11 mouse cellular contexts compared by ENCODE assay signal in the genomic region with DNA sequence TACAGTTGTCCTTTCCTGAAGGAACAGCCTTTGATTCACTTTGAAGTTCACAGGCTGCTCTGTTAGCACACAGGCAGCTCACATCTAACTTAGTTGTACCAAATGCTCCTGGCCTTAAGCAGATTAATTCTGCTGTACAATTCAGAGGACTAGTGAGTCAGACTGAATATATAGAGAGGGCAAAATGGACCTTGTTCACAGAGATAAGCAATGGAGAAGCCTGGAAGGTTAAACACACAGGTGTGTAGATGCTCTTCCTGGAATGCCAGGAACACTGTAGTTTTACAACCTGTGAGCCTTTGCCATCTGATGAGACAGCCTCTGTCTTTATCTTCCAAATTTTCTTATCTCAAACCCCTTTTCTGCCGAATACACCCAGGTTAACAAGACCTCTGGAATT. TPM values are rescaled to one million over a fixed set of nuclear protein-coding genes. Genes with fewer than 3 reads are reported as not detected.
A peak's percentile ranks its signal among the peaks of the same experiment; 100 is the strongest.
ATAC-seq and TF ChIP-seq lines count a peak whose summit lies in the region.
"Had no signal": no experiment of that assay in that cellular context is flagged by ENCODE, and none has a peak within 500 bp of the region (broad histone marks: within the 10 kb centered on the region; RNA-seq: fewer than 3 reads in every experiment).

No protein-coding gene starts in this region.

- ATAC-seq in intestine, embryonic 15.5 days: 0 out of 2 replicates have a peak, but pooled peaks have one; percentile 53
- ATAC-seq in intestine, postnatal 0 days: no peak
- peak; percentile 60; the same call in 1 of the 2 replicates for ATAC-seq in intestine, embryonic 16.5 days
- no peak for ATAC-seq in granulocyte monocyte progenitor cell, adult 5-6 weeks (replicated peaks; ENCODE audit: poor library complexity, severe bottlenecking)
- ATAC-seq: activated CD4-positive, CD25-positive, alpha-beta regulatory T cell, adult 4 months; CD4-positive, CD25-positive, alpha-beta regulatory T cell, adult 4 months; Patski had no signal

- no peaks in the 10 kb centered on the region for H3K4me1 ChIP-seq in intestine, embryonic 15.5 days (replicated peaks)
- H3K4me1 ChIP-seq in intestine, postnatal 0 days (replicated peaks; ENCODE audit: control insufficient read depth, insufficient read depth, low read length): no peaks in the 10 kb centered on the region
- H3K4me1 ChIP-seq in intestine, embryonic 16.5 days (ENCODE audit: control insufficient read depth, insufficient read depth, low read length): no peaks in the 10 kb centered on the region

- no peak overlapping the region for H3K9ac ChIP-seq in intestine, embryonic 15.5 days
- no peak overlapping the region for H3K9ac ChIP-seq in intestine, postnatal 0 days (ENCODE audit: low read depth, low read length)
- H3K9ac ChIP-seq in intestine, embryonic 16.5 days (ENCODE audit: low read depth, low read length): no peak overlapping the region

- H3K4me3 ChIP-seq in intestine, embryonic 15.5 days (replicated peaks): no peak overlapping the region
- no peak overlapping the region for H3K4me3 ChIP-seq in intestine, postnatal 0 days (ENCODE audit: low read depth, low read length)
- H3K4me3 ChIP-seq in intestine, embryonic 16.5 days (ENCODE audit: low read length): no peak overlapping the region

- H3K9me3 ChIP-seq in intestine, embryonic 15.5 days: no peaks in the 10 kb centered on the region
- no peaks in the 10 kb centered on the region for H3K9me3 ChIP-seq in intestine, postnatal 0 days (ENCODE audit: control insufficient read depth)
- H3K9me3 ChIP-seq in intestine, embryonic 16.5 days (ENCODE audit: control insufficient read depth, low read length): no peaks in the 10 kb centered on the region
- H3K9me3 ChIP-seq: G1E had no signal

- WGBS in intestine, embryonic 15.5 days: 53% methylated on average over 1 of the region's 1 CpGs
- WGBS in intestine, postnatal 0 days: 32% methylated on average over 1 of the region's 1 CpGs
- WGBS in intestine, embryonic 16.5 days: 28% methylated on average over 1 of the region's 1 CpGs

- H3K36me3 ChIP-seq in intestine, embryonic 15.5 days: no peaks in the 10 kb centered on the region
- H3K36me3 ChIP-seq in intestine, postnatal 0 days (ENCODE audit: control insufficient read depth, insufficient read depth): no peaks in the 10 kb centered on the region
- H3K36me3 ChIP-seq in intestine, embryonic 16.5 days (ENCODE audit: control insufficient read depth, insufficient read depth, low read length): no peaks in the 10 kb centered on the region
- H3K36me3 ChIP-seq: G1E had no signal

- no peak overlapping the region for H3K4me2 ChIP-seq in intestine, embryonic 15.5 days (replicated peaks)
- no peak overlapping the region for H3K4me2 ChIP-seq in intestine, postnatal 0 days (replicated peaks; ENCODE audit: low read depth)
- H3K4me2 ChIP-seq in intestine, embryonic 16.5 days (ENCODE audit: low read depth, low read length): no peak overlapping the region

- H3K27ac ChIP-seq in intestine, embryonic 15.5 days: no peak overlapping the region
- no peak overlapping the region for H3K27ac ChIP-seq in intestine, postnatal 0 days (ENCODE audit: low read depth, low read length)
- H3K27ac ChIP-seq in intestine, embryonic 16.5 days (ENCODE audit: low read length): no peak overlapping the region

- H3K27me3 ChIP-seq in intestine, embryonic 15.5 days (replicated peaks): no peaks in the 10 kb centered on the region
- no peaks in the 10 kb centered on the region for H3K27me3 ChIP-seq in intestine, postnatal 0 days (replicated peaks; ENCODE audit: control insufficient read depth, insufficient read depth, low read length)
- no peaks in the 10 kb centered on the region for H3K27me3 ChIP-seq in intestine, embryonic 16.5 days (replicated peaks; ENCODE audit: control insufficient read depth, insufficient read depth, low read length)
- H3K27me3 ChIP-seq: CH12.LX, Patski had no signal

- TF ChIP-seq CTCF in intestine, postnatal 0 days (IDR thresholded peaks at IDR 0.05; ENCODE audit: low read depth): no peak

RNA-seq across cellular contexts. Expression of gene Synpr, which starts 29.7 kb away (rescaled TPM):
- polyA plus RNA-seq in intestine, embryonic 15.5 days (2015; fragmentation: Nextera tagmentation; extraction: Ambion mirVana): 2.8 and 3.2 TPM in 2 replicates
- 0.94 and 1.1 TPM in 2 replicates for polyA plus RNA-seq in intestine, postnatal 0 days (2015; fragmentation: Nextera tagmentation; extraction: Ambion mirVana)
- polyA plus RNA-seq in intestine, embryonic 16.5 days (2015; fragmentation: Nextera tagmentation; extraction: Ambion mirVana): 1.5 and 1.7 TPM in 2 replicates
- not detected in 2 replicates for total RNA-seq in granulocyte monocyte progenitor cell, adult 5-6 weeks (2014; fragmentation: Nextera tagmentation)
- total RNA-seq in granulocyte monocyte progenitor cell, adult 5-6 weeks (2017): not detected in 2 replicates
- total RNA-seq: CH12.LX, MEL had no signal
- polyA plus RNA-seq: activated CD4-positive, CD25-positive, alpha-beta regulatory T cell, adult 4 months; C2C12; G1E had no signal

Comparison
In these comparisons a context has a peak if more than half of its experiments do, and no peak if none do; other contexts are left out.
1. ATAC-seq: peak in intestine, embryonic 15.5 days (single experiment) and intestine, embryonic 16.5 days (single experiment); none in intestine, postnatal 0 days (single experiment) and granulocyte monocyte progenitor cell, adult 5-6 weeks (single experiment).